Mouse (Mus musculus) cerebellum, adult 2 months (tissue): ENCODE results near the gene Etfb.

ENCODE experiments used
- CTCF ChIP-seq: fragments of 200-500 bp; IDR thresholded peaks from 2 replicates; pipeline ENCODE4 v1.5.1; 2011; ENCODE audit warnings: low read depth, mild to moderate bottlenecking, control low read depth, low read length, moderate library complexity, borderline replicate concordance; ENCODE audit not compliant: insufficient read depth
- POLR2A ChIP-seq: fragments of 200-500 bp; IDR thresholded peaks from 2 replicates; pipeline ENCODE4 v1.6.1; 2011; ENCODE audit warnings: low read length, control low read depth, borderline replicate concordance; ENCODE audit not compliant: insufficient read depth

GRCm38 (mm10) chr7:43481191-43481590 is 37.3 kb downstream of the Etfb start:
- TF ChIP-seq POLR2A (no peak), CTCF (no peak)
